Mouse (Mus musculus) MEL-GATA-1-ER (cell line): ENCODE results near the gene Selenos.
A peak's percentile ranks its signal among the peaks of the same experiment; 100 is the strongest.
"Not testable (repeated sequence)": the region's sequence is repeated elsewhere in the genome, so short reads cannot be mapped to it uniquely, and the experiment has no call there.

Experiments used
- DNase-seq: peaks from one replicate; pipeline ENCODE4 v3.0.0-alpha.2; 2012; ENCODE audit warnings: low read depth; ENCODE audit errors: extremely low read depth

Gene Selenos

GRCm38 (mm10) chr7:66079364-66080230, at the start of gene Selenos:
TSS of gene Selenos (plus strand) at chr7:66079649.
- DNase-seq: peak; percentile 97

- no peak for DNase-seq
Measured at GRCm38 (mm10) chr7:66036809-66037208, 42.6 kb upstream of the Selenos start.

DNA sequence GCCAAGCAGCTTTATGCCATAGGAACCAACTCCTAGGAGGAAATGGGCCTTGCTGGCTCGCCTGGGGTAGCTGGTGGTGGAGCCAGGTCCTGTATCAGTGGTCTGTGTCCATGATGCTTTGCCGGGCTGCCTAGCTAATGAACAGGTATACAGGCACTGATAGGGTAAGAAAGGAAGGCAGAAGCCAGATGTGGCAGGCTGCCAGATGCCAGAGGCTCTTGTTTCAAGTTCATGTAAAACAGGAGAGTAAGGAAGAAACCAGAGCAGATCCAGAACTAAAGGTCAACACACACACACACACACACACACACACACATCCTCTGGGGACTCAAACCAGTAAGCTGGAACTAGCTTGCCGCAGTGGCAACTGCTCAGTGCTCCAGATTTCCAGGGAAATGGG, 41.2 kb upstream of the Selenos start:
- DNase-seq: no peak

DNA sequence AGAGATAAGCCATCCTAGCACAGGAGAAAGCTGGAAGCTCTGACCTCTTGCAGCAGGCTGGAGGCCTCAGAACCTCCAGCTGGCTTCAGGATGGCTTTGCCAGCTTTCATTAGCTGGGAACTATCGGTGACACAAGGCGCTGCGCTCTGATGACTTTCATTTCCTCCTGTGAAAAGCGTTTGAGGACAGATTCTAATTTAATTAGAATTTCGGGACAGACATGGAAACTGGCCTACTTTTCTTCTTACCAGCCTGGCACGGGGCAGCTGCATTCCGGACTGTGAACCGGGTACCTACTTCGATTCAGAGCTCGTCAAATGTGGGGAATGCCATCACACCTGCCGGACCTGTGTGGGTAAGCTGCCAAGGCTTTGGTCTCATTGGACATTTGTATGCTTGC, 40.7 kb upstream of the Selenos start:
- no peak for DNase-seq

GRCm38 (mm10) chr7:66040026-66040814, 39.2 kb upstream of the Selenos start:
- DNase-seq: no peak

- no peak for DNase-seq
Measured at GRCm38 (mm10) chr7:66043552-66044459, 35.6 kb upstream of the Selenos start, which contains the start of gene Gm45213. TSS of gene Gm45213 (plus strand) at chr7:66043602.

GRCm38 (mm10) chr7:66044617-66045016, 34.8 kb upstream of the Selenos start:
- no peak for DNase-seq

DNA sequence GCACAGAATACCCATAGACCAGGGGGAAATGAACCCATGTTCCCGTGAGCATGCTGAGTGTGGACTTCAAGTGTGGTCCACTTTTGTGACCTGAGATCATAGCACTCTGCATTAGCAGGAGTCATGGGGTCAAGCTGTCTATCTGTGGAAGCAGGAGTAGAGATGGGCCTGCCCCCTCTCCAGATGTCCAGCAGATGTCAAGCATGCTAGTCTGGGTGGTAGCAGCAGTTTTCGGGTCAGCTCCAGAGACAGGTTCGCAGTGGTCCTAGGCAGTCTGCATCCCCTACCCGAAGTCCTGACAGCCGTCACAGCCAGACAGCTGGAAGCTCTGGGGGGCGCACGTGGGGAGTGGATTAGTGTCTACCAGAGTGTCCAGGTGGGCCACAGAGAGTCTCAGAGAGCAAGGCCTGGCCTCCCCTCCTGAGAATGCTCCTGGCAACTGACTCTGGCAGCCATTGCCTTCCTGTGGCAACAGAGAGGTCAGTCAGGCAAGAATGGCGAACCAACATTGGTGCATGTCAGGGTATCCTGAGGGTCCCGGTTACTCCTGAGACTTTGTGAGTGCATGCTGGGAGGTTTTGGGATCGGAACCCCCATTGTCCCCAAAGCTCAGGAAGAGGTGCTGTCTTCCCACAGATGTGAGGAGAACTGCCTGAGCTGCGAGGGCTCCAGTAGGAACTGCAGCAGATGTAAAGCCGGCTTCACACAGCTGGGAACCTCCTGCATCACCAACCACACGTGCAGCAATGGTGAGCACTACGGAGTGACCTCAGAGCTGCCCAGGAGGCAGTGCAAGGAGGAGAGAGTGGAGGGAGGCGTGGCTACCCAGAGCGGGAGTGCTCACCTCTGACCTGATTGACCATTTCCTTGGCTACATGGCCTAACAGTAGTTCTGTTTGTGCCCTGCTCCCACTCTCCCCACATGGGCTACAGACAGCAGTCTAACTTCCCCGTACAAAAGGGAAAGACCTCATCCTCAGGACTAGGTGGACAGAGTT, 32.2 kb upstream of the Selenos start:
- DNase-seq: no peak

- DNase-seq: no peak
Measured at GRCm38 (mm10) chr7:66047975-66048374, 31.5 kb upstream of the Selenos start.

GRCm38 (mm10) chr7:66048446-66049230, 30.8 kb upstream of the Selenos start:
- DNase-seq: no peak

DNA sequence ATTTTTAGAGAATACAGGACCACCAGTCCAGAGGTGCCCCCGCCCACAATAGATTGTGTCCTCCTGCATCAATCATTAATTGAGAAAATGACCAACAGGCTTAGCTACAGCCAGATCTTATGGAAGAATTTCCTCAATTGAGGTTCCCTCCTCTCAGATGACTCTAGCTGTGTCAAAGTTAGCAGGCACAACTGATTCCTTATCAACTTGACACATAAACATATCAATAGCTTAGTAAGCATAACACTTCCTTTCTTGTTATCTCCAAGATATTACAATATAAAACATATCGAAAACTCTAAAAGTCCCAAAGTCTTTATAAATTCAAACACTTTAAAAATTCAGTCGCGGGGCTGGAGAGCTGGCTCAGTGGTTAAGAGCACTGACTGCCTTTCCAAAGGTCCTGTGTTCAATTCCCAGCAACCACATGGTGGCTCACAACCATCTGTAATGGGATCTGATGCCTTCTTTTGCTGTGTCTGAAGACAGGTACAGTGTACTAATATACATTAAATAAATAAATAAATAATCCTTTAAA, 25.4 kb upstream of the Selenos start:
- DNase-seq: no peak

DNA sequence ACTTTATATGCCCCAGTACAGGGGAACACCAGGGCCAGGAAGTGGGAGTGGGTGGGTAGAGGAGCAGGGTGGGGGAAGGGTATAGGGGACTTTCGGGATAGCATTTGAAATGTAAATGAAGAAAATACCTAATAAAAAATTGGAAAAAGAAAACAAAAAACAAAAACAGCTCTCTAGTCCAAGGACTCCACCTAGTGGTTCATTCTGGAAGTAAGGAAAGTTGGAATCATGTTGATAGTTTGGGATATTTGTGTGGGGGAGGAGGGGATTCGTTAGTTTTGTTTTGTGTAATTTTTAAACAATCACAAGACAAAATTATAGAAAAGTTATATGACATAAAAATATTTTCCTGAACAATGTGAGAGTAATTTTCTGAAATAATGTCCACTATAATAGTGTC, 24.1 kb upstream of the Selenos start:
- DNase-seq: not testable (repeated sequence)

DNA sequence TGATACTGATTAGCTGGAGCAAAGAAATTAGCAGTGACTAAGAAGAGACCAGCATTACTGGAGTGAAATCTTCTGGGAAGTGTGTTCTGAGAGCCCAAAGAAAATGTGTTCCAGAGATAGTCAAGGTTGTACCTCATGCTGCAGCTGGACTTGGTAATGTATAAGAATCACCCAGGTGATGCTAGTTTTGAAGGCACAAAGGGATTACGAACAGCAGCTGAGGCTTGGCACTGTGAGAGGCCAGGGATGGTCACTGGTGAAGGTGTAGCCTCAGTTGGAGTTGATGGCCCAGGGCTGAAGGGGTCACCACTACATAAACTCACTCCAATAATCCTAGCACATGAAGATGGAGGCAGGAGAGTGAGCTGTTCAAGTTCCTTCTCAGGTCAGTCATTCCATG, 20.7 kb upstream of the Selenos start, which contains the start of gene Snrpa1:
Gene Snrpa1, plus strand, starts transcription at position 301 of the 400 bp plus-strand sequence.
- no peak for DNase-seq

- DNase-seq: peak; percentile 73
Measured at GRCm38 (mm10) chr7:66060066-66060956, 19.1 kb upstream of the Selenos start.

- no peak for DNase-seq
Measured at GRCm38 (mm10) chr7:66061057-66061456, 18.4 kb upstream of the Selenos start.

DNA sequence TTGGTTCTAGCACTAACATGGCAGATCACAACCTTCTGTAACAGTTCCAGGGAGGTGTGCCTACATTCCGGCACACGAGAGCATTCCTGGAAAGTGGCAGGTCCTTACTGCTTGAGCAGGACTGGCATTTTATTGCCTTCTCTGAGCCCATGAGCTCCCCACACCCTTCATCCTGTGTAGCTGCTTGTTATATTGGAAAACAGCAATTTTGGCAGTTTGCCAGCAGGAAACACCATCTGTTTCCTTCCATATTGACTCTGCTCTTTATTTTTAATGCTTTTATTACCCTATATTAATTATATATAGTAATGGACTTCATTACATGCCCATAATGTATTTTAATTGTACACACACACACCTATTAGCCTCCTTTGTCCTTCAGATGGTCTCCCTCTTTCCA, 3.0 kb upstream of the Selenos start:
- no peak for DNase-seq

GRCm38 (mm10) chr7:66080231-66080613, 773 bp downstream of the Selenos start:
- peak; percentile 15 for DNase-seq

- no peak for DNase-seq
Measured at GRCm38 (mm10) chr7:66083757-66084156, 4.3 kb downstream of the Selenos start.
